Mouse (Mus musculus) erythroblast, adult 5-6 weeks (primary cell): ENCODE results near the gene Tdrd5. TPM values are rescaled to one million over a fixed set of nuclear protein-coding genes. Genes with fewer than 3 reads are reported as not detected.
"Not testable (repeated sequence)": the region's sequence is repeated elsewhere in the genome, so short reads cannot be mapped to it uniquely, and the experiment has no call there.

ENCODE experiments used
- ATAC-seq: replicated peaks from 2 replicates; pipeline ENCODE4 v1.8.0; 2016; ENCODE audit warnings: moderate number of reproducible peaks, mild to moderate bottlenecking, moderate TSS enrichment, inconsistent platforms; ENCODE audit not compliant: poor library complexity, low FRiP score, severe bottlenecking
- total RNA-seq, 2 experiments: library from RNA; stranded (forward) in 1 of 2; stranded (reverse) in 1 of 2; fragments of 150-400 nt in 1 of 2; fragments of 200-764, 138-1000 nt in 1 of 2; gene quantifications; 2 replicates each; pipeline versions ENCODE4 v1.2.3 to v1.2.4; 2015 to 2017; ENCODE audit warnings: low replicate concordance in 2 of 2

Gene Tdrd5
- total RNA-seq (2015; ENCODE audit: low replicate concordance): not detected in 2 replicates
- not detected in 2 replicates for total RNA-seq (2017; ENCODE audit: low replicate concordance)

- no peak for ATAC-seq
Measured at GRCm38 (mm10) chr1:156302911-156303749, at the start of gene Tdrd5. Tdrd5 (minus strand) TSS chr1:156303664.

DNA sequence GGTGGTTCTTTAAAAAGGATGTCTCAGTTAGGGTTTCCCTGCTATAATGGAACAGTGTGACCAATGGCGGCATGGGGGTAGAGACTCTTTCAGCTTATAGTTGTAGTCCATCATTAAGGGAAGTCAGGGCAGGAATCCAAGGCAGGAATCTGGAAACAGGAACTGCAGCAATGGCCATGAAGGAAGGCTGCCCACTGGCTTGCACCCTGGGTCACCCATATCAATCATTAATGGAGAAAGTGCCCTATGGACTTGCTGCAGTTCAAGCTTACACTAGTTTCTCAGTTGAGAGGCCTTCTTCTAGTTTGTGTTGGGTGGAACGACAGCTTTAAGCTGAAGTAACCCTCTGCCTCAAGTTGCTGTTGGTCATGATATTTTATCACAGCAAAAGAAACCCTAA lies 49.0 kb upstream of the Tdrd5 start:
- no peak for ATAC-seq

DNA sequence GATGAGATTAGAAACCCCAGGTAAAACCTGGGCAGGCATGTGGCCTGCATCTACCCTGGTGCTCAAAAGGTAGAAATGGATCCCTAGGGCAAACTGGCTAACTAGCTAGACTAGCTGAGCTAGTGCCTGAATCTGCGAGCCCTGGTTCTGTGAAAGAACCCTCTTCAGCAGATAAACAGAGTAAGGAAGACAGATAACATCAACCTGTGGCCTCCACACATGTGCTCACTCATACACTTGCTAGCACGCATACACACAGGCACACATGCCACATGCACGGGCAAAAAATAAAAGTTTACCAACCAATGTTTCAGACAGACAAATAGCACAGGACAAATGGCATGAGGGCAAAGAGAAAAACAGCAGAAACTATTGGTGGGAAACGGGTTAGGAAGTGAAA lies 47.0 kb upstream of the Tdrd5 start:
- no peak for ATAC-seq

DNA sequence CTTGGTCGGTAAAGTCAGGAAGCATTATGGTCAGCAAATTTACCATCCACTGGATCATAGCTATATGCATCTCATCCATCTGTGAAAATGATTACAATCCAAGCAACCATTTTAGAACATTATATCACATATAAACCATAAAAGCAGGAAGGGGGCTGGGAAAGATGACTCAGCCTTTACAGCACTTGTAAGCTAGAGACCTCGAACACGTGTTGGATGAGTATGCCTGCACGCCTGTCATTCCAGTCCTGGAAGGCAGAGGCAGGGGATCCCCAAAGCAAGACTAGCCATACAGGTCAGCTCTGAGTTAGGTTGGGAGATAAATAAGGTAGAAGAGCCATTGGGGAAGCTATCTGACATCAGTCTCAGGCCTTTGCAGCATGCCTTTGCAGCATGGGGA lies 45.6 kb upstream of the Tdrd5 start:
- no peak for ATAC-seq

DNA sequence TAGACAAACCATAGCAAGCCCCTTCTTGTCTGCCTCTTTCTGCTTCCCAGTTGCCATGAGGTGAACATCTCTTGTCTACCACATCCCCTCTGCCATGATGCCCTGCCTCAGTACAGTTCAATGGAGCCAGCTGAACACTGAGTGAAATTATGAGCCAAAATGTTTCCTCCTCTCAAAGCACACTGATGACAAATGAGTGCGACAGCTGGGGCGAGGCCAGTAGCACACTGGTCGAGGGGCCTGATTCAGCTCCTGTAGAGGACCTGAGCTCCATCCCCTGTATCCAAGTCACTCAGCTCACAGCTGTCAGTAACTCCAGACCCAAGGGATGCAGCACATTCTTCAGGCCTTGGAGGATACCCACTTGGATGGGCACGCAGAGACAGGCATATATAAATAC lies 42.2 kb upstream of the Tdrd5 start:
- no peak for ATAC-seq

GRCm38 (mm10) chr1:156344433-156344832 lies 41.0 kb upstream of the Tdrd5 start:
- ATAC-seq: no peak

DNA sequence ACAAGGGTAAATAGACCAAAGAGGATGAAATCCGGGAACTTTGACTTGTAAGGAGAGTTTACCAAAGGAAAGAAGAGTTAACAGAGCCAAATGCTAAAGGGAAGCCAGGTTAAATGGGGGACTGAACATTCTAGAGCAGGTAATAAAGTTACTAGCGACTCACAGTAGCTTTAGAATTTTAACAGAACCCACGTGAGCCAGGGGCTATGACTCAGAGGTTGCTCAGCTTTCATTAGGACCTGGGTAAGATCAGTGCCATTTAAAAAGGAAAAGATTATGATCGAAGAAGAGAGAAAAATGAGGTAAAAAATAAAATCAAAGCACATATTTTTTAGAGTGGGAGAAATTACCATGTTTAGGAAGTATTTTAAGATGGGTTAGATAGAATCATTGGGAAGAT lies 37.4 kb upstream of the Tdrd5 start:
- no peak for ATAC-seq

DNA sequence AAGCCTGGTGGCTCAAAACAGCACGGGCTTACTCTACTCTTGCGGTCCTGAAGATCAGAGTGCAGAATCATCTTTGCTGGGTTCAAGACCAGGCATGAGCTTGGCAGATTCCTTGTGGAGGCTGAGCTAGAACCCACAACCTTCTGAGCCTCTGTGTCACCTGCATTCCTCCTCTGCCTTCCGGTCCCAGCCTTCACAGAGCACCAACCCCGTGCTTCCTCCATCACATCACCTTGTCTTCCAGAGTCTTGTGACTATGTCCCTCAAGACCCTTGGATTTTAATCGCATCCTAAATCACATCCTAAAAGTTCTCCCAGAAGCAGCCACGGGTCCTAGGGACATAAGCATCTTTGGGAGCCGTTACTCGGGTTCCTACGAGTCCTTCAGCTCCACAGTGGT lies 19.7 kb upstream of the Tdrd5 start:
- ATAC-seq: no peak; the same call in 1 of the 2 replicates

- ATAC-seq: no peak
Measured at GRCm38 (mm10) chr1:156310630-156311029, 7.2 kb upstream of the Tdrd5 start, which contains the start of gene Nphs2. Nphs2 (plus strand) TSS chr1:156310727.

DNA sequence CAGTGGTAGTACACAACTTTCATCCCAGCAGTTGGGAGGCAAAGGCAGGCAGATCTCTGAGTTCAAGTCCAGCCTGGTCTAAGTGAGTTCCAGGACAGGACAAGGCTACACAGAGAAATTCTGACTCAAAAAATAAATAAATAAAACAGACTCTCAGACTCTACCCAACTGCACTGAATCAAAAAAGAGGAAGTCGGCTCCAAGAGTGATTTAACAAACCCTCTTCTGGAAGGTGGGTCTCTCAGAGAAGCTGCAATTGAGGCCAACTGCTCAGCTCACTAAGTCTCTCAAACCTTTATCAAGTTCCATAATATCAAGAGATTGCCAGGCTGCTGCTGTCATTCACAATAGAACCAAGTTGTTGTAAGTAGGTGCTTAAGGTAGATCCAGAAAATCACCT lies 5.1 kb upstream of the Tdrd5 start:
- no peak for ATAC-seq

DNA sequence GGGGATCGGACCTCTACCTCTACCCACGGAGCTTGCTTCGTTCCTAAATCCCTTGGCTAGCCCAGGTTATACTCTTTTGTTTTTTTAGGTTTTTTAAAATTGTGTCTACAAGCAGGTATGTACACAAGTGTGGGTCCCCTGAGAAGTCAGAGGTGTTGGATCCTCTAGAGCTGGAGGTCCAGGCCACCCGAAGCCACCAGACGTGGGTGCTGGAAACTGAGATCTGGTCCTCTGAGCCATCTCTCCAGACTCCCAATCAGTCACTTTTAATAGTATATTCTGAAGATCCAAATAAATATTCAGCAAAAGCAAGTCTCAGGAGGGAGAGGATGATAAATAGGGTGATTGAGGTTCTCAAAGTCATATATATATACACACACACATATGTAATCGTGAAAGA lies 13.4 kb downstream of the Tdrd5 start:
- no peak for ATAC-seq

DNA sequence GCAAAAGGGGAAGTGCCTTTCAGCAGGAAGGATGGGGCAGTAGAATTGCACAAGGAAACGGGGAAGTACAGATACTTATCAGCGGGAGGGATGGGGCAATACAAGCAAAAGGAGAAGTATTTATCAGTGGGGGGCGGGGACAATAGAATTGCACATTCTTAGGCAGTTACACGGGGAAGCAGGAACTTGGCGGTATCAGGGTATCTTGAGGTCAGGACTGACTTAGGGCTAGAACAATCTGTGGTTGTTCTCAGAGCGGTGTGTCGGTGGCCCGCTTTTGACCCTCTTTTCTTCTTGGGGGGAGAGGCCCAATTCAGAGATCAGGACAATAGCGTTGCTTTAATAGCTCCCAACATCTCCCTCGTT lies 14.3 kb downstream of the Tdrd5 start:
- not testable (repeated sequence) for ATAC-seq

DNA sequence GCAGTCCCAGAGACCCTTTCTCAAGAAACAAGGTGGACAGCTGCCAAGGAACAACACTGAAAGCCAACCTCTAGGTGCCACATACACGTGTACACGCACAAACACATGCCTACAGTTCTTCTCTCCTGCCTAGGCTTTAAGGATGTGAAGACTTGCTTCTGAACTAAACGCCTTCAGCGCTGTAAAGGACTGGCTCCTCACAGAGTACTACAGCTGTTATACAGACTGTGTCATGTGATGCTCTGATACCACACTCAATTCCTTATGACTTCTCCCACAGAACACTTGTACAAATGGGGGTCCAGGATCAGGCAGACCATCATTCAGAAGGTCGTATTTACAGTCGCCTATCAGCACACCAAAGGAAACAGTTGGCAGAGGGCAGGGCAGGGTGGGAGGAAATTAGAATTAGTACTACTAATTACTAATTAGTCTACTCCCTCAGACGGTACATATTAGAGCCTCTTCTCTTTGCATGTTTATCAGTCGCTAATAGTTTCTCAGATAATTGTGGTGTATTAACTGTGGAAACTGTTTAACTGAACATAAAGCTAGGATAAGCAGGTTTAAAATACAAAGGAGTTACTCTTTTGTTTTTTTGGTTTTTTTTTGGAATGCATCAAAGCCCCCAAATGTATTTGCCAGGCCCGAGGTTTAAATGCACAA lies 14.8 kb downstream of the Tdrd5 start:
- ATAC-seq: no peak

DNA sequence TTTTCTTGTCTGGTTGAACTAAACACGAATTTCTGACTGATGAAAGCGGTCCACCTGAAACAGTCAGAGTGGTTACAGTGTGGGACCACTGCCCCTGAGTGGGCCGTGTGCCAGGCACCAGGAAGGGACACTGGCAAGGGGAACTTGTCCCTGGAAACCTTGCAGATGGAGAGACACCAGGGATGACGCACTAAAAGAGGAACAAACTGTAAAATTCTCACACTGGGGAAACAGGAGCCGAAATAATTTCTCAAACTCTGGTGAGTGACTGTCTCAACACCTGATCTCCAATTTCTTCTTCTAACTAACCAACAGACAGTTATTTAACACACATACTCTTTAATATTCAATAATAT lies 17.9 kb downstream of the Tdrd5 start:
- no peak for ATAC-seq

GRCm38 (mm10) chr1:156284851-156285540 lies 18.5 kb downstream of the Tdrd5 start:
- ATAC-seq: no peak

- no peak for ATAC-seq
Measured at GRCm38 (mm10) chr1:156284207-156284606, 19.3 kb downstream of the Tdrd5 start.

- ATAC-seq: no peak
Measured at GRCm38 (mm10) chr1:156280131-156280530, 23.3 kb downstream of the Tdrd5 start.

DNA sequence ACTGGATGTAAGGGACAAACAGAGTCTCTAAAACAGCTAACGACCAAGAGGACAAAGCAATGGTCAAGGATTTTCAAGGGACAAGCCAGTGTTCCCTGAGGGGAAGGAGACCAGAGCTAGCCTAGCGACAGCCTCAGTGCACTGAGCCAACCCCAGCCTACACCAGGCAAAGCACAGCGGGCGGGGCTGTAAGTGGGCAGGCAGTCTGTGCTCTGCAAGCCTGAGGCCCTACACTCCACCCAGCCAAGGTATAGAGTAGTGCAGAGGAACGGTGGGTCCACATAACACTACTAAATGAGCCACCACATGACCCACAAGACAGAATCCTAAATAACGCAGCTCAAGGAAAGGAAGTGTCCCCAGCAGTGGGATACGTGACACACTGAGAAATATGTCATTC lies 29.8 kb downstream of the Tdrd5 start:
- ATAC-seq: no peak

GRCm38 (mm10) chr1:156271654-156272053 lies 31.8 kb downstream of the Tdrd5 start:
- no peak for ATAC-seq

- no peak for ATAC-seq
Measured at GRCm38 (mm10) chr1:156270471-156270870, 33.0 kb downstream of the Tdrd5 start.

- not testable (repeated sequence) for ATAC-seq
Measured at GRCm38 (mm10) chr1:156268546-156268945, 34.9 kb downstream of the Tdrd5 start.
